Mouse (Mus musculus) adrenal gland, postnatal 36 days (tissue): ENCODE data around the gene Crbn. TPM values are rescaled to one million over a fixed set of nuclear protein-coding genes. Genes with fewer than 3 reads are reported as not detected.

Experiments
- DNase-seq, 2 experiments: peaks; one replicate each; pipeline ENCODE4 v3.0.0; 2021; ENCODE audit warnings: mixed read lengths in 1 of 2
- total RNA-seq, 2 experiments: library from RNA; stranded (reverse); gene quantifications; 2 replicates each; pipeline ENCODE4 v1.2.3; 2021

Crbn gene
- total RNA-seq, 2 experiments from 2014 or later: 59.8 to 76.6 TPM

- no peak for DNase-seq
Observed at GRCm38 (mm10) chr6:106765892-106766291, 34.0 kb downstream of the Crbn start.

DNA sequence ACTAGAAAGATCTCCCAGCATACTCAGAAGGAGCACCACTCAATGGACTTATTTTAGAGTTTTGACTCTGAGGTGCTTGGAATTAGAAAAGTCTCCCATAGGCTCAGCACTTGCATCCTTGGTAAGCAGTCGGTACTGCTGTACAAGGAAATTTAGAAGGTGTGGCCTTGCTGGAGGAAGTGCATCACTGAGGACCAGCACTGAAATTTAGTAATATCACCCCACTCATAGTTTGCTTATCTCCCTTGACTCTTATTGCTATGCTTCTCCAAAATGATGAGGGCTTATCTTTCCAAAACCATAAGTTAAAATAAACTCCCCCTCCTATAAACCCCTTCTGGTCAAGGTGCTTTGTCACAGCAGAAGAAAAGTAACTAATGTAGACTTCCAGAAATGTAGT lies 38.4 kb downstream of the Crbn start:
- DNase-seq: no peak

- DNase-seq: no peak
Observed at GRCm38 (mm10) chr6:106760473-106761218, 39.2 kb downstream of the Crbn start.

- DNase-seq: no peak
Observed at GRCm38 (mm10) chr6:106758299-106758698, 41.6 kb downstream of the Crbn start.

DNA sequence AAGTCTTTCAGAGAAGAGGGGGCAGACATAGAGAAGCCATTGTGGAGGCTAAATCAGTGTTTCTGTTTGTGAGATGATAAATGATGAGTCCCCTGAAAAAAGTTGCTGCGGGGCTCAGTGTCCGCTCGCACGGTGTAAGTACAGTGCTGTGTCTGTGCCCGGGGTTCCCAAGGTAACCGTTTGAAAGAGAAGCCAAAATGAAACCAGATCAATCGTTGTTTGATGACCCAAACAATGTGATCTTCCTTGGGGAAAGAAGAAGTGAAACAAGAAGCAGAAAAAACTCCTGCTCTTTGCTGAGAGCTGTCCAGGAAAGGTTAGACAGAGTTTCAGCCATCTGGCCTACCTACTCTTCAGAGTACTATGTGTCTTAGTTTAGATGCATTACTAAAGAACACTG lies 49.6 kb downstream of the Crbn start:
- DNase-seq: no peak

DNA sequence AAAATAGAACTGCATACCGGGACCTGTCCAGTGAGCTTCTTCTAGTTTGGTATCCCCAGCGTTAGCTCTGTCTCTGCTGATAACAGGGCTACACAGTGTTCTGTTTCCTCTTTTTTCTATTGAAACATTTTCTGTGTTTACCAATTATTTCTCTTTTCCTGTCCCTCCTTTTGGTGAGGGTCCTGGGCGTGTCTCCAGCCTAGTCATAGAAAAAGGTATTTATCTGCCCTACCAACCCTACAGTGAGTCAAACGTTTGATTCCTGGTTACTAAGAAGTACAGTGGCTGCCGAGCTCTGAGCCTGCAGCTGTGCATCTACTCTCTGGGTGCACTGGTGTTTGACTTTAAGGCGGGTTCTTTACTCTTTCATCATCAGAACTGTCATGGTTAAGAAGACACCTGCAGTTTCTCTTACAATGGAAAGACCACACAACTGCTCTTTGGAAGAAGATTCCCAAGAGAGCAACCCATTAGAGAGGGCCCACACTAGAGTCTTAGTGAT lies 50.9 kb downstream of the Crbn start, which contains the start of gene Il5ra:
TSS of gene Il5ra (minus strand) at position 151 of the 502 bp plus-strand sequence.
- no peak for DNase-seq

- no peak for DNase-seq
Observed at GRCm38 (mm10) chr6:106747804-106748203, 52.1 kb downstream of the Crbn start.

DNA sequence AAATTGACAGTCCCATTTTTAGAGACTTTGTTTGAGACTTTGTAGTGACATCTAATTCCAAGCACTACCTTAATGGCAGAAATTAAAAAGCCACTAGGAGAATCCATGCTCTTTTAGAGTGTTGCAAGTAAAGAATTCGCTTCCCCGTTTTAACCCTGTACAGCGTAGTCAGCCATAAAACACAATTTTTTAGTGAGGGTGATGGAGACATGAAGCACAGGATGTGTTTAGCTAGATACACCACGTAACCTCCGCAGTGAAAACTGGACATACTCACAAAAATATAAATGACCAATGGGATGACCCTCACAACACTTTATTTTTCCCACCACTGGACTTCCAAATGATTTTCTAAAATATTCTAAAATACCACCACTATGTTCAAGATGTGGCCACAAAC lies 52.6 kb downstream of the Crbn start:
- no peak for DNase-seq

- DNase-seq: no peak
Observed at GRCm38 (mm10) chr6:106745673-106746394, 54.0 kb downstream of the Crbn start.

DNA sequence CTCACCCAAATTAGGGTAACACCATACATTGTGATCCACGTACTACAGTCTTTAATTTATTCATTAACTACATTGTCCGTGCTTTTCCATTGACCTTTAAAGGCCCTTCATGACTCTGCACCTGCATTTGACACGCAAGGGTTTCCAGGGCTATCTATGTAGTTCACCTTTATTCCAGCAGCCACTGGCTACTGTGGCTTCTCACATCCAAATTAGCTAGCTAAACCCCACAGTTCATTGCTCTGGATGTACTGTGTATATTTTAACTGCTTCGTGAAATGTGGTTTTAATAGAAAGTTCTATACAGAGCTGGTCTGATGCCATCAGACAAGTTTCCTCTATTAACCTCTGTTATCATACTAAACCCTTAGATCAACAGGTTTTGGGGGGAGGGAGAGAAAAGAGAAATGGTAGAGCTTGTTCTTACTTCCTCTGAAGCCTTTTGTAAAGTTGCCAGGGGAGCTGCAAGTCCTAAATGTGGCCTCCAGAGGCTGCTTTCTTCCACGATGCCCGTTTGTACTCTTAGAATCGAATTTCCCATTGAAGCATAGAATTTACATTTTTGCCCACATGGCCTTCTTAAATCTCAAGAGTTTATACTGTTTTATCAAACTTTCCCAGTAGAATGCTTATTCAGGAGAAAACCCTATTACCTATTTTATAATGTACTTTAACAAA lies 56.2 kb downstream of the Crbn start:
- DNase-seq: no peak

DNA sequence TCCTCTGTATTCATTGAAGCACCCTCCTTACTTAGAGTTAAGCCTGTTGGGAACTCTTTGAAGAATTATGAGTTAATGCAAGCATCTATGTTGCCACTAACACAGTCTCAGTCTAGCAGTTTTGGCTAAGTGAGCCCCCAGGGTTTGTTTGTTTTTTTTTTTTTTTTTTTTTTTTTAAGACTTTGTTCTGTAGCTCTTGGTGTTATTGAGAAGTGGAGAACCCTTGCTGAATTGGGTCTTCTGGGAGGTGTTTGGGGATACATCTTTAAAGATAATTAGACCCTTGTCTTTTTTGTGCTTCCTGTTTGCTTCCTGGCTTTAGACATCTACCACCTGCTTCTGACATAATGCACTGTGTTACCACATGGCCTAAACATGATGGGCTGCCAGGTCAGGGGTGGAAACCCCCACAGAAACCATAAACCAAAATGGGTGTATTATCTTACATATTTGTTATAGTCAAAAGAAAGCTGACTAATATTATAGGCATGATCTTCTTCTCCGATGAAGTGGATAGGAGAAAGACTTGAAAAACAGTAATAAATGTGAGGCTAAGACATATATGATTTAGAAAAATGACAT lies 59.5 kb downstream of the Crbn start:
- no peak for DNase-seq

GRCm38 (mm10) chr6:106738229-106738628 lies 61.6 kb downstream of the Crbn start:
- no peak for DNase-seq

DNA sequence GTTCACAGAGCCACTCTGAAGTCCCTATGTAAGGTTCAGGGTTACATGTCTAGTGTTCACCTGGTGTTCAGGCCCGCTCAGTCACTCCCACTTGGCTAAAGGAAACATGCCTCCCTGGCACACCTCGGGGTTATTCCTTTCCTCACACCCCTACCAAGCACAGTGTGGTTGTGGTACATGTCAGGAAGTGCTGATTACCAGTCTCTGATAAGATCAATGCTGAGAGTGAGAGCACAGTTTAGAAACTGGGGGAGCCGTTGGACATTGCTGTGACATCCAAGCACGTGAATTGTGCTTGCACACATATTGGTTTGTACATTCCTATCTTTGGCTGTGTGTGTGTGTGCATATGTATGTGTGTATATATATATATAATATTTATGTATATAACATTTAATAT lies 67.3 kb downstream of the Crbn start:
- DNase-seq: no peak

Other genes with a start within 250 kb of the Crbn start
- not detected for gene Il5ra, start 51.0 kb downstream of the Crbn start, total RNA-seq
- gene Trnt1, start 31.0 kb downstream of the Crbn start, total RNA-seq: 10 to 100 TPM; 59.8 to 63.1 TPM